Mouse (Mus musculus): ENCODE data around the gene Nfe2l2. TPM values are rescaled to one million over a fixed set of nuclear protein-coding genes. Genes with fewer than 3 reads are reported as not detected.

The Nfe2l2 gene
- polyA plus RNA-seq, 1 experiment, result 42.2 TPM

DNA sequence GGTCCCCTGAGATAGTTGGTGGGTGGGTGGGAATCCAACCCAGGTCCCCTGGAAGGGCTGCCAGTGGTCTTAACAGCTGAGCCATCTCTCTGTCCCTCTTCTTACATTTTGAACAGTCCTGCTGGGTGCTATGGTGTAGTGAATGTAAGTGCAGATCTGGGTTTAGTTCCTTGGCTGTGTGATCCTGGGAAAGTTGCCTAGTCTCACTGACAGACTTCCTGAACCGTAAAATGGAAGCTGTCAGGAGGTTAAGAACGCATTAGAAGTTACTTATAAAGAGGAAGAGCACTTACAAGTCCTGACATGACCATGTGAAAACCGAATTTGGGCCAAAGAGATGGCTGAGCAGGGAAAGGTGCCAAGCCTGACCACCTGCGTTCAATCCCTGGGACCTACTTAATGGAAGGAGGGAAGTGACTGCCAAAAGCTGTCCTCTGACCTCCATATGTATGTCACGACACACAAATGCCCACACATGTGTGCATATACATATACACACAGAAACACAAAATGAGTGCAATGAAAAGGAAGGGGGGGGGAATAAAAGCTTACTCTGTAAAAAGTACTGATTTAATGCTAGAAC lies 20.5 kb upstream of the Nfe2l2 start:
- WGBS, result 81% methylated on average over 5 of the region's 5 CpGs
- no peaks in the 10 kb centered on the region for H3K4me1 ChIP-seq (replicated peaks; ENCODE audit: control insufficient read depth, insufficient read depth, low read length)
- no peaks in the 10 kb centered on the region for H3K27me3 ChIP-seq (ENCODE audit: control insufficient read depth, insufficient read depth, low read length)
- TF ChIP-seq CTCF (IDR thresholded peaks at IDR 0.05; ENCODE audit: borderline replicate concordance, control insufficient read depth, extremely low read depth, insufficient read depth, low read length, poor library complexity) (no peak), POLR2A (IDR thresholded peaks at IDR 0.05; ENCODE audit: control insufficient read depth, extremely low read depth, insufficient read depth, low read length, poor library complexity) (no peak)
- H3K4me3 ChIP-seq (ENCODE audit: control insufficient read depth, insufficient read depth, low read length), result no peak overlapping the region
- H3K36me3 ChIP-seq (ENCODE audit: control insufficient read depth, insufficient read depth, low read length), result no peaks in the 10 kb centered on the region
- no peak for DNase-seq
- H3K27ac ChIP-seq (ENCODE audit: control insufficient read depth, insufficient read depth, low read length), result no peak overlapping the region

DNA sequence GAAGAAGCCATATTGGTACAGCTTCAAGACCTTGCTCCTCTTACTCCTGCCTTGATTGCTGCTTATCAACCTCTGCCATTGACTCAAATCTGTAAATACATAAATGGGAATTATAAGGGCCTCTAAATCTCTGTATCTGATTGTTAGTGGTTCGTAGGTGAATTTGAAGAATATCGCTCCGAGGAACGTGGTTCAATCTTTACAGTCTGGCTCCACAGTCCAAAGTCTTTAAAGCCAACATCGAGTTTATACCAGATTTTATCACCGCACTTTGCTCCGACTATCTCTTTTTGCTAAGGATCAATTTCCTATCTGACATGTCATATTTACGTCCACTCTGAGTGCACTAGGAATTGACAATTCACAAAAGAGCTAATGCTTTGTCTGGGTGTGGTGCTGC lies 19.0 kb upstream of the Nfe2l2 start:
- Histone ChIP-seq H3K4me3 (ENCODE audit: control insufficient read depth, insufficient read depth, low read length) (no peak overlapping the region), H3K36me3 (ENCODE audit: control insufficient read depth, insufficient read depth, low read length) (no peaks in the 10 kb centered on the region), H3K27ac (ENCODE audit: control insufficient read depth, insufficient read depth, low read length) (no peak overlapping the region), H3K27me3 (ENCODE audit: control insufficient read depth, insufficient read depth, low read length) (no peaks in the 10 kb centered on the region), H3K4me1 (replicated peaks; ENCODE audit: control insufficient read depth, insufficient read depth, low read length) (no peaks in the 10 kb centered on the region)
- TF ChIP-seq POLR2A (IDR thresholded peaks at IDR 0.05; ENCODE audit: control insufficient read depth, extremely low read depth, insufficient read depth, low read length, poor library complexity) (no peak), CTCF (IDR thresholded peaks at IDR 0.05; ENCODE audit: borderline replicate concordance, control insufficient read depth, extremely low read depth, insufficient read depth, low read length, poor library complexity) (no peak)
- DNase-seq, result no peak
- WGBS, result 98% methylated on average over 8 of the region's 8 CpGs

DNA sequence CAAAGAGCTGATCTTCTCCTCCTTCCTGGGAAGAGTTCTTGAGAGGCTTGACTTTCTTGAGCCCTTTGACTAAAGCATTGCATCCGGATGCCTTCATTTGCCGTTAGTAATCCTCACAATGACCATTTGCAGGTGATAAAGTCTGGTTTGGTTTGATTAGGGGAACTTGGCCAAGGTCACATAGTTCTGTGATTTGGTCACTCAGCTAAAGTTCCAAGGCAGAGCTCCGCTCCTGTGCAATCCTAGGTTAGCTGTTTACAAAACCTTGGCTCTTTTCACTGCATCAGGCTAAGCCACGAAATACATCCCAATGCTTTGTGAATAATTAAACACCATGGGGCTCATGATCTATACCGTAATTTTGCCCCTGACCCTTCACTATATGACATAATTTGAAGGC lies 18.5 kb upstream of the Nfe2l2 start:
- DNase-seq, result no peak
- Histone ChIP-seq H3K4me1 (replicated peaks; ENCODE audit: control insufficient read depth, insufficient read depth, low read length) (no peaks in the 10 kb centered on the region), H3K27ac (ENCODE audit: control insufficient read depth, insufficient read depth, low read length) (no peak overlapping the region), H3K27me3 (ENCODE audit: control insufficient read depth, insufficient read depth, low read length) (no peaks in the 10 kb centered on the region), H3K4me3 (ENCODE audit: control insufficient read depth, insufficient read depth, low read length) (no peak overlapping the region), H3K36me3 (ENCODE audit: control insufficient read depth, insufficient read depth, low read length) (no peaks in the 10 kb centered on the region)
- TF ChIP-seq POLR2A (IDR thresholded peaks at IDR 0.05; ENCODE audit: control insufficient read depth, extremely low read depth, insufficient read depth, low read length, poor library complexity) (no peak), CTCF (IDR thresholded peaks at IDR 0.05; ENCODE audit: borderline replicate concordance, control insufficient read depth, extremely low read depth, insufficient read depth, low read length, poor library complexity) (no peak)
- WGBS, result 95% methylated on average over 5 of the region's 5 CpGs

DNA sequence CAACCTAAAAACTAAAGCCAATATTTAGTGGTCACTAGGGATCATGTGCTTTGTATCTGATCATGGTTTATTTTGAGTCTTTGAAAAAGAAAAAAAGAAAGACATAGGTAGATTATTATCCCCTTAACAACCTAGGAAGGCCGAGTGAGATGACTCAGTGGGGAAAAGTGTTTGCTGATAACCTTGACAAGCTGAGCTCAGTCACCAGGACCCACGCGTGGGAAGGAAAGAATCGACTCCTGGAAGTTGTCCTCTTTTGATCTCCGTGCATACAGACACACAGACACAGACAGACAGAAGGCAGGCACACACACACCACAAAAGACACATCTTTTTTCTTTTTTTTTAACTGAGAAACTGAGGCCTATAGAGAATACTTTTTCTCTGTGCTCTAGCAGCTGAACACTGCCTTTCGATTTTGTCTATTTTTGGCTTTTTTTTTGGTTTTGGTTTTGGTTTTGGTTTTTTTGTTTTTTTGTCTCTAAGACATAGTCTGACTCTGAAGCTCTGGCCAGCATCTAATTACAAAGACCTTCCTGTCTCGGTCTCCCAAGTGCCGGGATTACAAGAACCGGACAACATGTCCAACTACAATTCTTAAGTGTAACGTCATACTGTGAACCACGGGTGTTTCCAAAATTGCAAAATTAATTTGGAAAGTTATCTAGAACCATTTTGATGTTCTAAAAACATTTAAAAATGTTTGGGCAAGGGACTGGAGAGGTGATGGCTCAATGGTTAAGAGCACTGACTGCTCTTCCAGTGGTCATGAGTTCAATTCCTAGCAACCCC lies 16.0 kb upstream of the Nfe2l2 start:
- Histone ChIP-seq H3K4me3 (ENCODE audit: control insufficient read depth, insufficient read depth, low read length) (no peak overlapping the region), H3K27me3 (ENCODE audit: control insufficient read depth, insufficient read depth, low read length) (no peaks in the 10 kb centered on the region), H3K4me1 (replicated peaks; ENCODE audit: control insufficient read depth, insufficient read depth, low read length) (no peaks in the 10 kb centered on the region), H3K27ac (ENCODE audit: control insufficient read depth, insufficient read depth, low read length) (no peak overlapping the region), H3K36me3 (ENCODE audit: control insufficient read depth, insufficient read depth, low read length) (no peaks in the 10 kb centered on the region)
- WGBS, result 29% methylated on average over 11 of the region's 11 CpGs
- DNase-seq, result no peak
- no peak for TF ChIP-seq CTCF (IDR thresholded peaks at IDR 0.05; ENCODE audit: borderline replicate concordance, control insufficient read depth, extremely low read depth, insufficient read depth, low read length, poor library complexity)
- TF ChIP-seq POLR2A (IDR thresholded peaks at IDR 0.05; ENCODE audit: control insufficient read depth, extremely low read depth, insufficient read depth, low read length, poor library complexity), result no peak

DNA sequence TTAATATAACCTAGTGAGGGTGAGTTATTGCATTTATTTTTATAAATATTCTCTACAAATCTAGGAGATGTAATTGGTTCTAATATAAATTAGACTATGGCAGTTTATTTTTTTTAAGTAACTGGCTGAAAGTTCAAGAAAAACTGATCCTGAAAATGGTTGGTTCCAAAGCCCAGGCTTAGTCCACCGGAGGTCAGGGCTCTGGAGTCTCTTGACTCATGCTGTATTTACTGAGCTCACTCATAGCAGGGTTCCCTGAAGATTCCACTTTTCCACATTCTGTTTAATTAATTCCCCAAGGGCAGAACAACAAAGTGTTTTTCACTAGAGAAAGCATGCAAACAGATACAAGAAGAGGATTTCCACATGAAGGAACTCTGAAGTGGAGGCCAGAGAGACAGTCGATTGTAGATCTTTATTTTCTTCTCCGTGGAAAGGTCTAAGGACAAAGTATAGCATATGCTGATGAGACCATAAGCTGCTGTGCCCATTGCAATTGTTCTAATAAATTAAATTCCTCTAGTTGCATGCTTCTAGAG lies 15.0 kb upstream of the Nfe2l2 start:
- no peak for TF ChIP-seq POLR2A (IDR thresholded peaks at IDR 0.05; ENCODE audit: control insufficient read depth, extremely low read depth, insufficient read depth, low read length, poor library complexity)
- no peaks in the 10 kb centered on the region for H3K36me3 ChIP-seq (ENCODE audit: control insufficient read depth, insufficient read depth, low read length)
- H3K27me3 ChIP-seq (ENCODE audit: control insufficient read depth, insufficient read depth, low read length), result no peaks in the 10 kb centered on the region
- H3K4me3 ChIP-seq (ENCODE audit: control insufficient read depth, insufficient read depth, low read length), result no peak overlapping the region
- DNase-seq, result no peak
- no peak overlapping the region for H3K27ac ChIP-seq (ENCODE audit: control insufficient read depth, insufficient read depth, low read length)
- 97% methylated on average over 3 of the region's 3 CpGs for WGBS
- H3K4me1 ChIP-seq (replicated peaks; ENCODE audit: control insufficient read depth, insufficient read depth, low read length), result no peaks in the 10 kb centered on the region

DNA sequence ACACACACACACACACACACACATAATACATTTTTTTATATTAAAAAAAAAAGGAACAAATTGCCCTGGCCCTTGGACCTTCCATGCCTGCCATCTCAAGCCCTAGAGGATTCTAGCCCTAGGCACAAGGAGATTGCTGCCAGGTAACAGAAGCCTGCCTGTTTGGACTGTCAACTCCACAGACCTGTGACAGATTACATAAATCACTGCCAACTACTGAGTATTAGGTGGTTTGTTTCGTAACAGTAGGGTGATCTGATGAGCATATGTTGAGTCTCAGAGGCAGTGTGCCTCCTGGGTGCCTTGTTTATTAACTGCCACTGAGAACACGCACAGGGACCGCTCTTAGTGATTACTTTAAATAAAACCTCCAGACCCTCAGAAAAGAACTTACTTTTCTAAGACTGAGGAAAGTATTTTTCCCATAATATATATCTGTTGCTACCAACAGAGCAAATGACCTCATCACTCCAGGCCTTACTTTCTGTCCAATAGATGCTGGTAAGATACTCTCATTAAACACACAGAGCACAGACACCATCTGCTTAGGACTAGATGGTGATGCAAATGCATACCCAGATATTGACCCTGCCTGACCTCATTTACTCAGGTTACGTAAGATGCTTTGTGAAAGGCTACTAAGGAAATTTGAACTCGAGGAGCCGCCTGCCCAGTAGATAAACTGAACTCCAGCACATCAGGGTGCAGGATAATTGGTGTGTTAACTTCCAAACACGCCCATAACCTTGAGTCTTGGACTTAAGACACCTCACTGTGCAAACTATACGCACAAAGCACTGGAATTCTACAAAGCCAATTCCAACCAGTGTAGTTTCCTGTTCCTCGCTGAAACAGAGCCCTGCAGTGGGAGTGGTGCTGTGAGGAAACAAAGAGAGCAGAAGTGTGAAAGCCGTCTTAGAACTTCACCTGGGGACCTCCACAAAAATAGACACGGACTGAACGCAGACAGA lies 11.9 kb upstream of the Nfe2l2 start:
- H3K36me3 ChIP-seq (ENCODE audit: control insufficient read depth, insufficient read depth, low read length), result no peaks in the 10 kb centered on the region
- H3K4me3 ChIP-seq (ENCODE audit: control insufficient read depth, insufficient read depth, low read length), result no peak overlapping the region
- TF ChIP-seq CTCF (IDR thresholded peaks at IDR 0.05; ENCODE audit: borderline replicate concordance, control insufficient read depth, extremely low read depth, insufficient read depth, low read length, poor library complexity) (no peak), POLR2A (IDR thresholded peaks at IDR 0.05; ENCODE audit: control insufficient read depth, extremely low read depth, insufficient read depth, low read length, poor library complexity) (no peak)
- DNase-seq, result no peak
- no peak overlapping the region for H3K27ac ChIP-seq (ENCODE audit: control insufficient read depth, insufficient read depth, low read length)
- no peaks in the 10 kb centered on the region for H3K4me1 ChIP-seq (replicated peaks; ENCODE audit: control insufficient read depth, insufficient read depth, low read length)
- no peaks in the 10 kb centered on the region for H3K27me3 ChIP-seq (ENCODE audit: control insufficient read depth, insufficient read depth, low read length)
- WGBS, result 85% methylated on average over 12 of the region's 12 CpGs

Measured in thymus, adult 2 months (tissue).